Mouse (Mus musculus): ENCODE measurements around the gene Spryd3. TPM values are rescaled to one million over a fixed set of nuclear protein-coding genes. Genes with fewer than 3 reads are reported as not detected.

The Spryd3 gene
- total RNA-seq, 2 experiments from 2014 or later, result 4.9 to 7.7 TPM

- DNase-seq (ENCODE audit: low spot score), result no peak
Observed at GRCm38 (mm10) chr15:102114651-102115260, 21.3 kb downstream of the Spryd3 start.

DNA sequence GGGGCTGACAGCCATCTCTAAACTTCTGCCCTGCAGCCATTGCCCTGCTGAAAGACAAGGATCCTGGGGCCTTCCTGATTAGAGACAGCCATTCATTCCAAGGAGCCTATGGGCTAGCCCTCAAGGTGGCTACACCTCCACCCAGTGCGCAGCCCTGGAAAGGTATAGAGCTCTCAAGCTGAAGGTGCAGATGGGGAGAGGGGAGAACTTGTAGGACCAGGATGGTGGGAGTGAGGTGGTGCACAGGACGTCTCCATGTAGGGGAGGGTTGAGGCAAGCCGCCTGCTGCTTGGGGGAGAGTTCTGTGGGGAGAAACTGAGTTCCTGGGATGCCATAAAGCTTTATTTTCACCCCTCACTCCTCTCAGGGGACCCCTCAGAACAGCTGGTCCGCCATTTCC, 22.4 kb downstream of the Spryd3 start:
- no peak for DNase-seq (ENCODE audit: low spot score)

DNA sequence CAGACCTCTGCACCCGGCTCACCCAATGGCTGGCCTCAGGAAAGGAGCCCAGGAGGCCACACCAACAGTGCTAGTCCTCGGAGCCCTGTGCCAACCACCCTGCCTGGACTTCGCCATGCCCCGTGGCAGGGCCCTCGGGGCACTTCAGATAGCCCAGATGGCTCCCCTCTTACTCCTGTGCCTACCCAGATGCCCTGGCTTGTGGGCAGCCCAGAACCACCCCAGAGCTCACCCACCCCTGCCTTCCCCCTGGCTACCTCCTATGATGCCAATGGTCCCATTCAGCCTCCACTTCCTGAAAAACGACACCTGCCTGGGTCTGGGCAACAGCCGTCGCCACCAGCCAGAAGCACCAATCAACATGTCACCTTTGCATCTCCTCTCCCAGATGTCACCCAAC, 23.2 kb downstream of the Spryd3 start:
- DNase-seq (ENCODE audit: low spot score), result no peak

- no peak for DNase-seq (ENCODE audit: low spot score)
Observed at GRCm38 (mm10) chr15:102112181-102112580, 23.9 kb downstream of the Spryd3 start.

GRCm38 (mm10) chr15:102111495-102111829, 24.6 kb downstream of the Spryd3 start:
- DNase-seq (ENCODE audit: low spot score), result no peak

DNA sequence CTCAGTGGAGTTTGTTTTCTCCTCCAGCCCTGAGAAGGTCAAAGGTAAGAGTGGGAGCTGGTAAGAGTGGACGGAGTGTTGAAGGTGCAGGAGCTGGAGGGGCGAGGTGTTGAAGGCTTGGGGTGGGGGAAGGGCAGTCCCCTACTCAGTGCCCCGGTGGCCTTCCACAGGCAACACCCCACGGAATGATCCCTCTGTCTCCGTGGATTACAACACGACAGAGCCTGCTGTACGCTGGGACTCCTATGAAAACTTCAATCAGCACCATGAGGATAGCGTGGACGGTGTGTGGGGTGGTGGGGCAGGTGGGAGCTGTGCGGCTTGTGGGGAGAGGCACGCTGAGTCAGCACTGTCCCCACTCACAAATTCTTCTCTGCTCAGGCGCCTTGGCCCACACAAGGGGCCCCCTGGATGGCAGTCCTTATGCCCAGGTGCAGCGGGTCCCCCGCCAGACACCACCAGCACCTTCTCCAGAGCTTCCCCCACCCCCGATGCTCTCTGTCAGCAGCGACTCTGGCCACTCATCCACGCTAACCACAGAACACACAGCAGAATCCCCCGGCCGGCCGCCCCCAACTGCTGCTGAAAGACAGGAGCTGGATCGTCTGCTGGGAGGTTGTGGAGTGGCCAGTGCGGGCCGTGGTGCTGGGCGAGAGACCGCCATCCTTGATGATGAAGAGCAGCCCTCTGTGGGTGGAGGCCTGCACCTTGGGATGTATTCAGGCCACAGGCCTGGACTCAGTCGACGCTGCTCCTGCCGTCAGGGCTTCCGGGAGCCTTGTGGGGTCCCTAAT, 25.1 kb downstream of the Spryd3 start:
- no peak for DNase-seq (ENCODE audit: low spot score)

- no peak for DNase-seq (ENCODE audit: low spot score)
Observed at GRCm38 (mm10) chr15:102110271-102110670, 25.8 kb downstream of the Spryd3 start.

DNA sequence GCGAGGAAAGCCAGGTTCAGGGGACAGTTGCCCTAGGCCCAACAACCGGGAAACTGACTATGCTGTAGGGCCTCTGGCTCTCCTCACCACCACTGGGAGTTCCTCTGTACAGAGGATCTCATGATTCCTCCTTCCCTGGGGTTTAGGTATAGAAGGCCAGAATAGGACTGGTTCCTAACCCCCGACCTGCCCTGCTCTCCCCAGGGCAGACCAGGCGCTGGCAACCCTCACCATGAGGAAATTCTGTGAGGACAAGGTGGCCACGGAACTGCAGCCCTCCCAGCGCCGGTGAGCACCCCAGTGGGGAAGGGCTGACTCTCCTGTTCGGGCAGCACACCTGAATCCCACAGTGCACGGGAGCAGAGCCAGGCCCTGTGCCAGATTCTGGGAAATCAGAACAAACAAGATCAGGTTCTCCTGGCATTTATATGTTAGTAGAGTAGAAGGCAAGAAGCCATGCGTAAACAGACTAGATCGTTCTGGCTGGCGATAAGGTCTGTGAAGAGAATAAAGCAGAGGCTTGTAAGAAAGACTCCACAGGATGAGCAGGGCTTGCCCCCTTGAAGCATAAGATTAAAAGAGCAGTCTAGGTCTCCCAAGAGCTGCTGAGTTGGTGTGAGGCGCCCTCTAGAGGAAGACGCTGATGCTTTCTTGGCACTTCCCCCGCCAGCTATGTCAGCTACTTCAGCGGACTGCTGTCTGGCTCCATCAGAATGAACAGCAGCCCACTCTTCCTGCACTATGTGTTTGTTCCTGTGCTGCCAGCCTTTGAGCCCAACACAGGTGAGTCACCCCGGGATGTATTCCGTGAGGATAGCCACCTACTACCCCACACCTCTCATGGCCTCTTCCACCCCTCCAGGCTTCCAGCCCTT, 27.1 kb downstream of the Spryd3 start:
- peak; percentile 87 for DNase-seq (ENCODE audit: low spot score)

DNA sequence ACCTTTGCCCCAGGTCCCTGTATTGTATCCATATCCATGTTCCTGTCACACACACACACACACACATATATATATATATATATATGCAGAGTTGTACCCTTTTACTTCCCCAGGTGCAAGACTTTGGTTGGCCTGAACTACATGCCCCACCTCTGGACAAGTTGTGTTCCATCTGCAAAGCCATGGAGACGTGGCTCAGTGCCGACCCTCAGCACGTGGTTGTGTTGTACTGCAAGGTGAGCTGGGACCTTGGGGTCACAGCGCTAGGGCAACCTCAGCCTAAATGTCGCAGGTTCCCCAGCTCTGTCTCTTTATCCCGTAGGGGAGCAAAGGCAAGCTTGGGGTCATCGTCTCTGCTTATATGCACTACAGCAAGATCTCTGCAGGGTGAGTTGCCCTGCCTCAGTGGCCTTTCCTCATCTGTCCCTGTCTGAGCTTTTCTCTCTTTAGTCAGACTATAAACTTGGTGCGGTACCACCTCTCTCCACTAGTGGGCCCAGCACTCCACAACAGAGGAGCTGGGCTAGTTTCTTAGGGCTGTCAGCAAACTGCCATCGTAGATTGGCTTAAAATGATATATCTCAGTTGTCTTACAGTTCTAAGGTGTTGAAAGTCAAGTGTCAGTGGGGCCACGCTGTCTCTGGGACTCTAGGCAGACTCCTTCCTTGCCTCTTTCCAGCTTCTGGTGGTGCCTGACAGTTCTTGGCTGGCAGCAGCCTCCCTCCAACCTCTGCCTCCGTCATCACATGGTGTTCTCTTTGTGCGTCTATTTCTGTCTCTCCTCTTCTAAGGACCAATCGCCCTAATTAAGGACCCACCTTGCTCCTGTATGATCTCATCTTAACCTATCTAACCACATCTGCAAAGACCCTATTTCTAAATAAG, 28.1 kb downstream of the Spryd3 start:
- peak; percentile 70 for DNase-seq (ENCODE audit: low spot score)

DNA sequence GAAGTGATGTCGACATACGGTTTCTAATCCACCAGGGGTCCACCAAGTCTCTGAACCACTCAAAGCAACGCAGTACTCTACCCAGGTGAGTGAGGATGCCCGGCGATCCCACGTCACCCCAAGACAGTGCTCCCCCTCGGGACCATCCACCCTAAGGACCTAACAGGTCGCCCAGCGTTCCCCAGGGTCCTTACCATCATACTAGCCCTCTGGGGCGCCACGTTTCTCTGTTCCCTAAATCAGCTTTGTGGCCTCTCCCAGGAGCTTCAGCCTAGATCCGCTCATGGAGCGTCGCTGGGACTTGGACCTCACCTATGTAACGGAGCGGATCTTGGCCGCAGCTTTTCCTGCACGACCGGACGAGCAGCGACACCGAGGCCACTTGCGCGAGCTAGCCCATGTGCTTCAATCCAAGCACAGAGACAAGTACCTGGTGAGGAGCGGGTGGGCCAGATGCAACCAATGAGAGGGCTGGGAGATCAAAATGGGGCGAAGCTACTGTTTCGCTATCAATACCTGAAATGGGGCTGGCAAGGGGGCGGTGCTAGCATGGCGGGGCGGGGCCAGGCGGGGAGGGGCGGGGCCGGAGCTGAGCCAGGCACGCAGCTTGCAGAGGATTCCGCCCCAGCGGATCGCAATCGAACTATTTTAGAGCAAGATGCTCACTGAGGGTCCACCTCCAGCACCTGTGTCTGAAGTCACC, 29.1 kb downstream of the Spryd3 start:
- DNase-seq (ENCODE audit: low spot score), result no peak

DNA sequence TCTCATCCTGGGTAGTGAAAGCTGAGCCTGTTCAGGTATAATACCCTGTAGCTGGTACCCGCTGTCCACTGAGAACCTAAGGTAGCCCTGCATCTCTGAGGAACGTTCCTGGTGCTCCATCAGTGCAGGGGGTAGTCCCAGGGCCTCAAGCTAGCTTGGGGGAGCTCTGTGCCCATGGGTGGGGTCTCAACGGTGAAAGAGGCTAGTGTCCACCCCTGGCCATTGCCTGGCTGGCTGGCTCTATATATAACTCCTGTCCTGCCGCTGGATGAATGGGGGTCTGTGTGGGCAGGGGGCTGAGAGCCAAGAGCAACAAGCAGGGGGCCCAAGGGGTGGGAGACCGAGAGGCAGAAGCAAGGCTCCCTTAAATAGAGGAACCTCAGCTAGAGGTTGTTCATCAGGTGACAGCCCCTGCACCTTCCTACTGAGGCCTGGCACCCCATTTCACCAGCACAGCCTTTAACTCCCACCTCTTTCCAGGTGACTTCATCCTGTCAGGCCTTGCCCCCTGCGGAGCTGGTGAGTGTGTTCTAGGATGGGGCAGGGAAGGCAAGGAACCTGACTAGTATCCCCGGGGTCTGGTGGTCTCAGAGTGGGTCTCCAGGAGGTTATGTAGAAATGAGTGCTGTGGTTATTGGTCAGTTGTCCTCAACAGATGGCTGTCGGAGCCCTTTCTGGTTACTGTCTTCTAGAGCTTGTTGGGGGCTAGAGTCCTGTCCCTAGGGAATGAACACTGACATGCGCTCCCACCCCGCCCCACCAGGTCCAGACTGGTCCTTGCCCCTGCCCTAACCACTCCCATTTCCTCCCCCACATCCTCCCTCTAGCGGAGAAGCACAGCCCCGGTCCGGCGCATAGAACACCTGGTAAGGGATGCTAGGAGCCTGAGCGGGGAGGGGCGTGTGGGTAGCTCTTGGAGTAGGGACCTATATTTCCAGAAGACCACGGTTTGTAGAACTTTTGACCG, 30.0 kb downstream of the Spryd3 start:
- DNase-seq (ENCODE audit: low spot score), result peak; percentile 39

DNA sequence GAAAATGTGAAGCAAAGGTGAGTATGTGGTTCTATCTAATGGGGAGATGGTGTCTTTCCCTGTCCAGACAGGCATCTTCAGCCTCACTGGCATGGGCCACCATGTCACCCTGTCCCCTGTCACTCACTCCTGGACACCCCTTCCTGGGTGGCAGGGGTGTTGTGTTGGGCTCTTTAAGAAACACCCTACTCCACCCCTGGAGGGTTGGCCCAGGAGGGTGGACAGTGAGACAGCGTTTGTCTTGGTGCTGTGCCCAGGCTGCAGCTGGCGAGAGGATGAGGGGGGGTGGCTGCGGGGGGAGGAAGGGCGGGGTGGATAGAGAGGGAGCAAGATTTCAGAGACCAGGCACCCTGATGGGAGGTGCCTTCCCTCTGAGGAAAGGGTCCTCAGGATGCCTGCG, 30.7 kb downstream of the Spryd3 start:
- peak; percentile 88 for DNase-seq (ENCODE audit: low spot score)

DNA sequence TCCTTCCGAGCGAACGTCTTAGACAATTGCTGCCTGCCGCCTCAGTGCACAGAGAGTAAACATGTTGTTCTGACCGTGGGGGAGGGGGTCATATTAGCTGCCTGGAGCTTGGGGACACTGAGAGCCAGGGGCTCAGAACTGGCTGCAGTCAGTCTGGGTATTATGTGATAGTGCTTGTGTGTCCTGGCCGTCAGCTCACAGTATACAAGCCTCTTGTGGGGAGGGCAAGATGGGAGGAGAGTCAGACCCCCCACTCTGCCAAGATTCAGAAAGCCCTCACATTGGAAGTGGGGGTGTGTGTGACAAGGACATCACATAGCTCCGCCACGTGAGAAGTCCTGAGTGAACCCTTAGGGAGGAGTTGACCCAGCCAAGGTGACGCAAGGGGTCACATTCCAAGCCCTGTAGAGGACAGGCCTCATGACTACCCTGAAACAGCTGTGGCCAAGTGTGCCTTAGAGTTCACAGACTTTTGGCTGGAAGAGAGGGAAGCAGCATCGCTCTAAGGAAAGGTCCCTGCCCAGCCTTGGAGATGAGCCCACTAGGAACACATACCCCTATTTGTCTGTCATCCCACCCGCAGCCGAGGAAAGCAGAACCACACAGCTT, 32.0 kb downstream of the Spryd3 start:
- peak; percentile 95 for DNase-seq (ENCODE audit: low spot score)

- DNase-seq (ENCODE audit: low spot score), result peak; percentile 73
Observed at GRCm38 (mm10) chr15:102103371-102103946, 32.6 kb downstream of the Spryd3 start.

GRCm38 (mm10) chr15:102102548-102103121, 33.4 kb downstream of the Spryd3 start:
- peak; percentile 78 for DNase-seq (ENCODE audit: low spot score)

GRCm38 (mm10) chr15:102101672-102102541, 34.1 kb downstream of the Spryd3 start:
- DNase-seq (ENCODE audit: low spot score), result peak; percentile 66

- peak; percentile 53 for DNase-seq (ENCODE audit: low spot score)
Observed at GRCm38 (mm10) chr15:102100996-102101671, 34.9 kb downstream of the Spryd3 start.

All from gastrocnemius, adult 18-20 months (tissue).